Mouse (Mus musculus): Measurements from ENCODE around the gene Gm20834. TPM values are rescaled to one million over a fixed set of nuclear protein-coding genes. Genes with fewer than 3 reads are reported as not detected.
"Not testable (repeated sequence)": the region's sequence is repeated elsewhere in the genome, so short reads cannot be mapped to it uniquely, and the experiment has no call there.

The Gm20834 gene
- not detected in 2 replicates for polyA plus RNA-seq (2012; ENCODE audit: insufficient read depth, insufficient read length, low replicate concordance, missing spikeins)

- H3K4me3 ChIP-seq (ENCODE audit: insufficient read depth, low read depth, low read length); H3K27ac ChIP-seq (ENCODE audit: insufficient read depth, low read depth, low read length); H3K4me1 ChIP-seq (ENCODE audit: control insufficient read depth, insufficient read depth, low read length): not testable (repeated sequence)
- 37% methylated on average over 4 of the region's 4 CpGs for WGBS
Observed at GRCm38 (mm10) chrY:10324489-10324888, at the start of gene Gm20834. Gm20834 (minus strand) TSS chrY:10324589.

Other genes with a start within 250 kb of the Gm20834 start
- gene Gm21310, start 177.4 kb downstream of the Gm20834 start, polyA plus RNA-seq (2012; ENCODE audit: insufficient read depth, insufficient read length, low replicate concordance, missing spikeins) = not detected in 2 replicates
- gene Gm28510, start 88.1 kb upstream of the Gm20834 start, polyA plus RNA-seq (2012; ENCODE audit: insufficient read depth, insufficient read length, low replicate concordance, missing spikeins) = not detected in 2 replicates
- not detected in 2 replicates for gene Gm20737, start 211.5 kb upstream of the Gm20834 start, polyA plus RNA-seq (2012; ENCODE audit: insufficient read depth, insufficient read length, low replicate concordance, missing spikeins)
- gene Gm21775, start 228.9 kb upstream of the Gm20834 start, polyA plus RNA-seq (2012; ENCODE audit: insufficient read depth, insufficient read length, low replicate concordance, missing spikeins) = not detected in 2 replicates